Mouse (Mus musculus): ENCODE measurements around the gene Spata7. TPM values are rescaled to one million over a fixed set of nuclear protein-coding genes. Genes with fewer than 3 reads are reported as not detected.

Gene Spata7
- total RNA-seq, 2 experiments from 2014 or later, result 3.0 to 3.3 TPM

DNA sequence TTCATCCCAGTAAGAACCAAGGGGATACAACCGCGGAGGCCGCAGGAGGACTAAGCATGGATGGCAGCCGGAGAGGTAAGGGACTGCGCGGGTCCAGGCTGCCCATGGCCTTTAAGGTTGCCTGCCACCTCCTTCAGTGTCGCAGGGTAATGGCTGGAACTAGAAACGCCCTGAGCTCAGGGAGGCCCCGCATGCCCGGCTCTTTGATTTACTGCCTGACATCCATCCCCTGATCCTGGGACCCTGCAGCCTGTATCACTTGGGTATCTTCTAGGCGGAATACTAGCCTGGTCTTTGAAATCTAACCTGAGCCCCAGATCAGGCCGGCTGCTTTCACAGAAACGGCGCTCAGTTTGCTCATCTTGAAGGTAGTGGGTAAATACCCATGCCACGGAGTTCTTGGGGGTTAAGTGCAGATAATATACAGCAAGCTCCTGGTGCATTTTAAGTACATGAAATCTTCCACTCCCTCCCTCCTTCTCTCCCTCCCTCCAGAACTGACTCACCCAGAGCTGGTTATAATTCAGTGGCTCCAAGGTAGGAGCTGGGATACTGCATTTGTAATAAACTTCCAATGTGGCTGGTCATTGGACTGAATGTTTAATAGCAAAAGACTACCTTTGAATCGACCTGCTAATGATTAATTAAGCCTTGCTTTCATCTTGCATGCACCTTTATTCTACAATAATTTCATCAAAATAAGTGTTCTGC lies 458 bp downstream of the Spata7 start:
- no peak for DNase-seq
- no peak for TF ChIP-seq CTCF (IDR thresholded peaks at IDR 0.05)
- intact Hi-C loops (cut with DNase I), result no loop called here
- peak overlapping the region; percentile 84 for H3K4me3 ChIP-seq
- peak overlapping the region; percentile 78 for H3K27ac ChIP-seq

DNA sequence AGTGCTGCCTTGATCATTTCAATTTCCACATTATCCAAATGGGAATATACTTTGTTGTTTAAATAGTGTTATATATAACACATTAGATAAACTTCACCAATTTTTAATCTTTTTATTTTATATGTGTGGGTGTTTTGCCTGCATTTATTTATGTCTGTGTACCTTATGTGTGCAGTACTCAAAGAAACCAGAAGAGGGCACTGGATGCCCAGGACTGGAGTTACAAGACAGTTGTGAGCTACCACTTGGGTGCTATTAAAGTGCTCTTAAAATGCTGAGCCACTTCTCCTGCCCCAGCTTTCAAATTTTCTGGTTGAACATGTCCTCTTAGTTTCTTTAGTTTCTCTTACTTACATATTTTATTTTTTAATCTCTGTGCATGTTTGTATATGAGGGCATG lies 16.9 kb downstream of the Spata7 start:
- intact Hi-C loops (cut with DNase I), result no loop called here
- no peak for DNase-seq
- no peak for TF ChIP-seq CTCF (IDR thresholded peaks at IDR 0.05)
- H3K4me3 ChIP-seq, result no peak overlapping the region
- H3K27ac ChIP-seq, result no peak overlapping the region

DNA sequence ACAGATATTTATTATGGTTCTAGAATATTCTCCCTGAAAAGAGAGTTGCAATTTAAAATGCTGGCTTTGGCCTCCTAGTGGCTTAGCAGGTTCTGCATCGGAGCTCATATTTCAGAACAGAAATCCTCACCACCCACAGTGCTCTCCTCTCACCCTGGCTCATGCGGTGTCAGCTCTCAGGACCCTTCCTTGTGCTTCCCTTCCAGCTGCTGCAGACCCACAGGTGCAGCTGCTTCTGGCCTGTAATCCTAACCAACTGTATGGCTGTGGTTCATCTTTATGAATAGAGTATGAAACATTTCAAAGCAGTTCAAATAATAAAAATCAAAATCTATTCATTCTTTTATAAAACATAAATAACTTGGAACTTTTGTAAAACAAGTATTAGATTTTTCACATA lies 28.9 kb downstream of the Spata7 start:
- DNase-seq, result no peak

DNA sequence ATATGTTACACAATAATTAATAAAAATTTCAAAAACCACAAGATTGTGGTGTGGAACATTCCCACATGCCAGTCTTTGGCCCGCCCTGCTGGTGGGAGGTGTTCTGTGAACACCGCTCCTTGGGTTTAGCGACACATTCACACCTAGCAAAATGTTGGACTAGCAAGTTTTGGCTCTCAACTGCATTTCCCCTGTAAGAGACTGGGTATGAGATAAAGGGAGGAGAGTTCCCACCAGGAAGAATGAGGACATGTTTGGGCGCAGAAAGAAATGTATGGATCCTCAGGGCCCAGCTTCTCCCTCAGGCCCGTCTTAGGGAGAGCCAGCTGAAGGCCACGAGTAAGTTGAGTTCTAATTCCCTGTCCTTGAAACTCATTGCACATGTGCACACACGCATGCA lies 34.7 kb downstream of the Spata7 start:
- no peak for DNase-seq
- H3K27ac ChIP-seq, result no peak overlapping the region
- H3K4me3 ChIP-seq, result no peak overlapping the region
- intact Hi-C loops (cut with DNase I), result no loop called here
- TF ChIP-seq CTCF (IDR thresholded peaks at IDR 0.05), result no peak

More for the DNA sequence above, 28.9 kb downstream of the Spata7 start:
- no peak overlapping the region for H3K4me3 ChIP-seq
- intact Hi-C loops (cut with DNase I), result no loop called here
- TF ChIP-seq CTCF (IDR thresholded peaks at IDR 0.05), result no peak
- no peak overlapping the region for H3K27ac ChIP-seq

DNA sequence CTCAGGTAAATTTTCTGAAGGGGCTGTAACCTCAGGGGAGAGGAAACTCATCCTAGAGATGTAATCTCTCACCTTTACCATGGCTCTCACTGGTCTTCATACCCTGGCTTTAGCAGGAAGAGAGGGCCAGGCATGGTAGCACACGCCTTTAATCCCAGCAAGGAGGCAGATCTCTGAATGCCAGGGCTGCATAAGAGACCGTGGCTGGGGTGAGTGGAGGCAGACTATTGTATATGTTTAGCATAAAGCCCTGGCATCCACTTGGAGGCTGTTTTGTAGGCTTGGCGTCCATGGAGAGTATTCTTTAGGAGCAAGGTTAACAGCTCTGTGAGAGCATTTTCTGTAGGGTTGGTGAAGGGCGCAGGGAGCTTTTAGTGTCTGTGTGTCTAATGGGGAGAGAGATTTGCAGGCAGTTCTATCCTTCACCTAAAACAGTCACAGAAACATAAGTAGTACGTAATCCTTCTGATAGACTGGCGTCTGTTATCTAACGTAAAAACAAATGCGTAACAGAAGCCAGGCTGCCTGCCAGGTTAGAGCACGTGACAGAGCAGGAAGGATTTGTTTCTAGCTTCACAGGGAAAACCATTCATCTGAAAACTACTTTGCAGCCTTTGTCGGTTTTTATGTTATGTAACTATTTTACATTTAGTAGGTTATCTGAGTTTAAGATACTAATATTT lies 40.3 kb downstream of the Spata7 start:
- H3K27ac ChIP-seq, result no peak overlapping the region
- DNase-seq, result no peak

DNA sequence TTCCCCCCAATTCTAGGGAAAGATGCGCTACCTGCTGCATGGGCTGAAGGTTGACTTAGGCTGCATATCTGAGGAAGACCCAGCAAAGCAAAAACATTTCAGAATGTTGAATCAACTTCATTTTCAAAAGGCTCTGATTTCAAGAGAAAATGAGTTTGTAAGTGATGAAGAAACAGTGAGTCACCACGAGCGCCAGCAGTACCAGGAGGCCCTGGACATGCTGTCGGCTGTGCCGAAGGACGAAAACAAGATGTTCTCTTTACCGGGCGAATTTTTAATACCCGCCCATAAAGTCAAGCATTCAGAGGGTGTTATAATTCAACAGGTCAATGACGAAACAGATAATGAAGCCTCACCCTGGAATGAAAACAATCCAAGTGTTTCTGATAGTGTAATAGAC lies 41.1 kb downstream of the Spata7 start:
- no peak overlapping the region for H3K4me3 ChIP-seq
- TF ChIP-seq CTCF (IDR thresholded peaks at IDR 0.05), result no peak
- no peak overlapping the region for H3K27ac ChIP-seq
- intact Hi-C loops (cut with DNase I), result no loop called here
- DNase-seq, result no peak

More for the DNA sequence above, 40.3 kb downstream of the Spata7 start:
- no peak for TF ChIP-seq CTCF (IDR thresholded peaks at IDR 0.05)
- no peak overlapping the region for H3K4me3 ChIP-seq
- intact Hi-C loops (cut with DNase I), result no loop called here

DNA sequence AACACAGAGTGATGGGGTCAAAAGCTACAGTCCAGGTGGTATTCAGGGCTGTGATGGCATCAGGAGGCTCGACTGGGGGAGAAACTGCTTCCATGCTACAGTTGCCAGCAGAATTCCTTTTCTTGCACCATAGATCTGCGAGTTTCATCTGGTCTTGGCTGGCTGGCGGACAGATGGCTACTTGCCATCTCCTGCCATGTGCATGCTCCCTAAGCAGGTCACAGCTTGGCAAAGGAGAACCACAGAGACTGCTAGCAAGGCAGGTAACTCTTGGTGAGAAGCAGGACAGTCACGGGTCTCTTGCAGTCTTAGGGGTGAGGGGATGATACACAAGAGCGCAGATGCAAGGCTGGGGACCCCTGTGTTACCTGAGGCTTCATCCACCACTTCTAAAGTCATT lies 41.9 kb downstream of the Spata7 start:
- TF ChIP-seq CTCF (IDR thresholded peaks at IDR 0.05), result no peak
- intact Hi-C loops (cut with DNase I), result loop anchor here (5.0 to 10.0 kb wide), 2 partner anchors 115 to 212 kb away; no protein-coding TSS in a partner anchor
- no peak for DNase-seq
- H3K4me3 ChIP-seq, result no peak overlapping the region
- no peak overlapping the region for H3K27ac ChIP-seq

DNA sequence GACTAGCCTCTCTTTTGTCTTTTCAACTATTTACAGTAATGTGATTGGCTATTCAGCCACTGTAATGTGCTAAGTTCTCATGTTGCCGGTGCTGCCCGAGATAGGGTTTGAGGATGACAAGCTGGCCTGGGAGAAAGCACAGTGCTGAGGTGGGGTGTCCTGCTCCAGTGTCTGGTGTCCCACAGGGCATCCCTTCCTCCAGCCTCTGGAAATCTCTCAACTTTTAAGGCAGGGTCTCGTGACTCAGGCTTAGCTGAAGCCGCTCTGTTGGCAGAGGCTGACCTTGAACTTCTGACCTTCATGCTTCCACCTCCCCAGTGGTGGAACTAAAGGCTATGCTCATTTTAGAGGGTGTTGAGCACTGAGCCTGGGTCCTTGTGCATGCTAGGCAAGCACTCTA lies 42.5 kb downstream of the Spata7 start:
- no peak for TF ChIP-seq CTCF (IDR thresholded peaks at IDR 0.05)
- Histone ChIP-seq H3K27ac (no peak overlapping the region), H3K4me3 (no peak overlapping the region)
- intact Hi-C loops (cut with DNase I), result loop anchor here (5.0 to 10.0 kb wide), 2 partner anchors 114 to 212 kb away; no protein-coding TSS in a partner anchor
- no peak for DNase-seq

DNA sequence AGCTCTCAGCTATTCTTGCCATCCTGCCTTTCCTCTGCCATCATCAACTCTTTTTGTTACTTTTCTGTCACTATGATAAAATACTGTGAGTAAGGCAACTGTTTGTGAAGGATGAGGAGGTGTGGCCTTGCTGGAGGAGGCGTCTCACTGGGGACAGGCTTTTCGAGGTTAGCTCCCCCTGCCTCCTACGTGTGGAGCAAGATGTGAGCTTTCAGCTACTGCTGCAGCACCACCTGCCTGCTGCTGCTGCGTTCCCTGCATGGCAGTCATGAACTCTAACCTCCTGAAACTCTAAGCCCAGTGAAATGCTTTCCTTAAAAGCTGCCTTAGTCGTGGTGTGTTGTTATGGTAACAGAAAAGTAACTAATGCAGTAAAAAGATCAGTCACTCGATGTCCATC lies 45.9 kb downstream of the Spata7 start:
- H3K27ac ChIP-seq, result no peak overlapping the region
- no peak overlapping the region for H3K4me3 ChIP-seq
- no peak for TF ChIP-seq CTCF (IDR thresholded peaks at IDR 0.05)
- no peak for DNase-seq
- intact Hi-C loops (cut with DNase I), result loop anchor here (2.0 to 10.0 kb wide), 3 partner anchors 73 to 208 kb away; partner anchors contain the start of gene Zc3h14

DNA sequence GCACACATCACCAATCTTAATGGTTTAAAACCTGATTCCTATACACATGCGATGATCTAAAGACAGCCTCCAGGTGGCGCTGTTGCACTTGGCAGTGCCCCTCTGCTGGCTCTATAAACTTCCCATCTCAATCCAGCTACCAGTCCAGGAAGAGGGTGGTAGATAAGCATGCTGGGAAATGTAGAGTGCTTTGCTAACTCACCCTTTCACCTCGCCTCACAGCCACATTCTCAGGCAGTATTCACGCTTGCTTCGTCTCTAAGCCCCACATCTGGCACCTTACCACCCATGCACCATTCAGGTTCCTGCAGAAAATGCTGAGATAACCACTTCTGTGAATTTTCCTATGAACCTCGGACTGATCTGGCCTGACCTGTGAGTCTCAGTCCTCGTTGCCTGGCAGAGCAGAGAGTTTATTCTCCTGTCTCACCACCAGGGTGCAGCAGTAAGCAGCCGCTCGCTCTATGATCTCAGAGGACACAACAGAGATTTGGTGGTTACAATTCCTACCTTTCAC lies 46.7 kb downstream of the Spata7 start:
- peak overlapping the region; percentile 87 for H3K27ac ChIP-seq
- TF ChIP-seq CTCF (IDR thresholded peaks at IDR 0.05), result peak; percentile 60
- intact Hi-C loops (cut with DNase I), result loop anchor here (2.0 to 10.0 kb wide), 3 partner anchors 72 to 208 kb away; partner anchors contain the start of gene Zc3h14
- H3K4me3 ChIP-seq, result peak overlapping the region; percentile 72
- DNase-seq, result peak; percentile 82

DNA sequence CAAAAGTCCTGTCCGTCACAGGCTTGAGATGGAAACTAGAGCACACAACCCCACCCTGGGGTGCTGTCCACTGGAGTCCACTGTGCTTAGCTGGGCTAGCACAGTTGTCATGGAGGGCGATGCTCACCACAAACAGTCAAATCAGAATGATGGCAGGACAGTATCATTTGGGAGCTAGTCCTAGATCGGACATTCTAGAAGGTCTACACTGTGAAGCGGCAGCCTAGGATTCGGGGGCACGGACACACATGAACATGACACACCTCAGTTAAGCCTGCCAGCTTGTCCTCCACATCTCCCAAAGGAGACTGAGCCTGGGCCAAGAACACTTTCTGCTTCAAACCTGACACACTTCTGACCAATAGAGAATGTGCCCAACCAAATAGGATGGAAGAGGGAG lies 48.9 kb downstream of the Spata7 start:
- Histone ChIP-seq H3K4me3 (no peak overlapping the region), H3K27ac (no peak overlapping the region)
- intact Hi-C loops (cut with DNase I), result loop anchor here (10.0 kb wide), 1 partner anchor 108 kb away; no protein-coding TSS in a partner anchor
- no peak for DNase-seq
- TF ChIP-seq CTCF (IDR thresholded peaks at IDR 0.05), result no peak

DNA sequence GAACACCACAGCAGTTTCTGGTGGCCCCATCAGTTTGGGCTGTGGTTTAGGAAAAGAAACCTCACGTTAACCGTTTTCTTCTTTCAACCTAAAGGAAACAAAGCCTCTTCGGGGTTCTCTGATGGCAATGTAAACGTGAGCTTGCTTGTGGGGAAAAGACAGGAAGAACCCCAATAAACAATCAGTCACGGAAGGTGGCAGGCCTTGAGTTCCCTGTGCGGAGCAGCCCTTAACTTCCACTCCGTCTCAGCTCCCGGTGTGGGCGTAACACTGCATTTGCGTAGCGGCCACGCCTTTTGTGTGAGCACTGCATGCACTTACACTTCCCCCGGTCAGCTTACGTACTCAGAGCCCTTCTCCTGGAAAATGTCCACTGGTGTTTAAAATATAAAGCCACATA lies 49.4 kb downstream of the Spata7 start:
- no peak for DNase-seq
- no peak overlapping the region for H3K27ac ChIP-seq
- no peak overlapping the region for H3K4me3 ChIP-seq
- intact Hi-C loops (cut with DNase I), result loop anchor here (10.0 kb wide), 1 partner anchor 107 kb away; no protein-coding TSS in a partner anchor
- TF ChIP-seq CTCF (IDR thresholded peaks at IDR 0.05), result no peak

DNA sequence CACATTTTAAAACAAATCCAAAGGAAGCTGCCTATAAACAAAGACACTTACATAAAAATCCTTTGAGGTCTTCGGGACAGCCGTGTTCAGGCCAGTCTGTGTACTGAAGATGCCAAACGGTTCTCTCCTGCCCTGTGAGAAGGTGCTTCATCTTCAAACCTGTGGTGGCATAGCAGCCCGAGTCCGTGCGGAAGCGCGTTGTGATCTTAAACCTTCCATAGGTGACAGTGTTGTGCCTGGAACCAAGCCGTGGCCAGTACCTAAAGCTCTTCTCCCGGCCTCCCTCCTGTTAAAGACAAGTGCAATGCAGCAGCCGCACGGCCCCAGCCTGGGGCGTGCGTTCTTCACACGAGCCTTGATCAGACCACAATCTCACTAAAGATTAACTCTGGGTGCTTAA lies 51.9 kb downstream of the Spata7 start:
- TF ChIP-seq CTCF (IDR thresholded peaks at IDR 0.05), result no peak
- intact Hi-C loops (cut with DNase I), result loop anchor here (10.0 kb wide), 1 partner anchor 105 kb away; no protein-coding TSS in a partner anchor
- Histone ChIP-seq H3K4me3 (no peak overlapping the region), H3K27ac (no peak overlapping the region)
- DNase-seq, result no peak
